Mouse (Mus musculus) neural tube, embryonic 15.5 days (tissue): ENCODE measurements around the gene Fgf12. TPM values are rescaled to one million over a fixed set of nuclear protein-coding genes. Genes with fewer than 3 reads are reported as not detected.

Source experiments
- ATAC-seq: fragments of 200-750 bp; cut with Nextera tagmentation; 2 replicates; pipeline ENCODE4 v1.8.0; 2017; ENCODE audit warnings: mild to moderate bottlenecking, moderate TSS enrichment, moderate library complexity; ENCODE audit not compliant: low FRiP score
- H3K27ac ChIP-seq: fragments of 300-500 bp; sonication (generic); replicated peaks from 2 replicates; pipeline ENCODE4 v1.5.1; 2015; ENCODE audit warnings: mild to moderate bottlenecking, inconsistent platforms
- H3K27me3 ChIP-seq: fragments of 300-500 bp; sonication (generic); replicated peaks from 2 replicates; pipeline ENCODE4 v1.6.1; 2015; ENCODE audit warnings: inconsistent platforms
- H3K36me3 ChIP-seq: fragments of 300-500 bp; sonication (generic); 2 replicates; pipeline ENCODE4 v1.6.1; 2015; ENCODE audit warnings: inconsistent platforms
- H3K4me1 ChIP-seq: fragments of 300-500 bp; sonication (generic); 2 replicates; pipeline ENCODE4 v1.6.1; 2015; ENCODE audit warnings: inconsistent platforms
- H3K4me2 ChIP-seq: fragments of 300-500 bp; sonication (generic); 2 replicates; pipeline ENCODE4 v1.6.1; 2015; ENCODE audit warnings: inconsistent platforms, mild to moderate bottlenecking, moderate library complexity
- H3K4me3 ChIP-seq: fragments of 300-500 bp; sonication (generic); replicated peaks from 2 replicates; pipeline ENCODE4 v1.5.1; 2015; ENCODE audit warnings: mild to moderate bottlenecking, inconsistent platforms
- H3K9ac ChIP-seq: fragments of 300-500 bp; sonication (generic); replicated peaks from 2 replicates; pipeline ENCODE4 v1.6.1; 2015; ENCODE audit warnings: mild to moderate bottlenecking, inconsistent platforms
- H3K9me3 ChIP-seq: fragments of 300-500 bp; sonication (generic); replicated peaks from 2 replicates; pipeline ENCODE4 v1.6.1; 2016; ENCODE audit warnings: inconsistent platforms
- WGBS: fragments of 180-500 bp; shearing (Covaris S2); methylation state at CpG from one replicate; pipeline ENCODE4 v1.1.7; 2015; ENCODE audit warnings: mixed read lengths; 5-methylcytosine and 5-hydroxymethylcytosine counted together
- polyA plus RNA-seq: library from polyadenylated mRNA; unstranded; fragments of >200 nt; fragmentation: Nextera tagmentation; extraction: Ambion mirVana; gene quantifications from 2 replicates; pipeline ENCODE4 v1.2.1, GENCODE M21; 2015

Gene Fgf12
- polyA plus RNA-seq: 62.3 and 72.5 TPM in 2 replicates

DNA sequence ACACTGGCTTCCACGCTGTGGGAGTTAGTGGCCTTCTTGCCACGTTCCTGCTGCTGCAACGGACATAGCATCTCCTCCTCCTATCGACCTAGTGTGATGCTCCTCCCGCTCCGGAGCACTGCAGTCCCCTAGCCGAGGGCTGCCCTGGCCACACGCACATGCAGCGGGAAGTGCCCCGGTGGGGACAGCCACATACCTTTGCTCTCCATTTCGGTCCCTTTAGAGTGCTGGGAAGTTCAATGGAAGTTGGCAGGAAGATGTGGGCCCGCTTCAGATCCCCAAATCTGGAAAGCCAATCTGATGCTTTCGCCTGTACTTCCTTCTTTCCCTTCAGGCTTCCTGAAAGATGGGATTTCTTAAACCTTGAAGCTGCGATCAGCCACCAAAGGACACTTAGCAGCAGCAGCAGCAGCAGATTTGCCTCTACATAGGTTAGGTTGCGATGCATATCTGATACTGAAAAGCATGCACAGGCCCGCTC is at the start of gene Fgf12:
Fgf12 (minus strand) TSS at position 431 of the 481 bp plus-strand sequence.
- peaks cover 7% of the 10 kb centered on the region for H3K4me1 ChIP-seq
- under 1% methylated on average over 16 of the region's 16 CpGs for WGBS
- H3K27ac ChIP-seq: peak within 1 kb of the TSS; percentile 87
- no peaks in the 10 kb centered on the region for H3K36me3 ChIP-seq
- H3K4me3 ChIP-seq: peak within 1 kb of the TSS; percentile 63
- peak within 1 kb of the TSS; percentile 74 for H3K9ac ChIP-seq
- H3K9me3 ChIP-seq: no peaks in the 10 kb centered on the region
- no peaks in the 10 kb centered on the region for H3K27me3 ChIP-seq
- ATAC-seq: peak; percentile 77
- peak within 1 kb of the TSS; percentile 77 for H3K4me2 ChIP-seq

DNA sequence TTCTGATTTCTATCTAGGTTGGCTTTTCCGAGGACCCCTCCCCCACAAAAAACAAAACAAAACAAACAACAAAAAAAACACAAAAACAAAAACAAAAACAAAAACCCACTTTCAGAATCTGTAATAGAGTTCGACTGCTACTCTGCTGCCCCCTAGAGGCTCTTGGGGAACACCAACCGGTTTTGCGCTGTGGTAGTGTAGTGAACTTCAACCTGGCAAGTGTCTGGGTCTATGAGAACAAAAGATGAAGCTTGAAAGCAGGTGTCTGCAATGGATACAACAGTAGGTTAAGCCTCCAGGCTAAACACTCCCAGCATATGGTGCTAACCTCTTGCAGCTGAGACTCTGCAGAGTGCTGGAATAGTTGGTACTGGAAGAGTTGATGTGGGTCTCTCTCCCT is 40.2 kb upstream of the Fgf12 start:
- Histone ChIP-seq H3K9ac (no peak overlapping the region), H3K27ac (no peak overlapping the region), H3K36me3 (no peaks in the 10 kb centered on the region), H3K9me3 (no peaks in the 10 kb centered on the region), H3K27me3 (no peaks in the 10 kb centered on the region), H3K4me3 (no peak overlapping the region), H3K4me1 (no peaks in the 10 kb centered on the region), H3K4me2 (no peak overlapping the region)
- WGBS: 7% methylated on average over 4 of the region's 4 CpGs
- ATAC-seq: no peak

DNA sequence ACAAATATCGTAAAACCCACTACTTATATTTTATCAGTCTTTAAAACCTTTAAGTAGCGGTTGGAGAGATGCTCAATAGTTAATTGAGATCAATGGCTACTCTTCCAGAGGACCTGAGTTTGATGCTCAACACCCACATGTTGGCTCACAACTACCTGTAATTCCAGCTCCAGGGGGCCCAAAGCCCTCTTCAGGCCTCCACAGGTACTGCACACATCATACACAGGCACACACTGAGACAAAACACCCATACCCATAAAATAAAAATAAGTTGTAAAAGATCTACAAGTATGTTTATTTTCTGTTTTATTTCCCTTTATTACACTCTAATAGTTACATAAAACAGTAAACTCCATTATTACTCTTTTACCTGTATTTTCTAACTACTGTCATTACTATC is 17.4 kb upstream of the Fgf12 start:
- Histone ChIP-seq H3K4me3 (no peak overlapping the region), H3K36me3 (no peaks in the 10 kb centered on the region), H3K9me3 (no peaks in the 10 kb centered on the region), H3K9ac (no peak overlapping the region), H3K27me3 (no peaks in the 10 kb centered on the region), H3K4me1 (no peaks in the 10 kb centered on the region), H3K27ac (no peak overlapping the region), H3K4me2 (no peak overlapping the region)
- 94% methylated on average over 2 of the region's 2 CpGs for WGBS
- no peak for ATAC-seq

DNA sequence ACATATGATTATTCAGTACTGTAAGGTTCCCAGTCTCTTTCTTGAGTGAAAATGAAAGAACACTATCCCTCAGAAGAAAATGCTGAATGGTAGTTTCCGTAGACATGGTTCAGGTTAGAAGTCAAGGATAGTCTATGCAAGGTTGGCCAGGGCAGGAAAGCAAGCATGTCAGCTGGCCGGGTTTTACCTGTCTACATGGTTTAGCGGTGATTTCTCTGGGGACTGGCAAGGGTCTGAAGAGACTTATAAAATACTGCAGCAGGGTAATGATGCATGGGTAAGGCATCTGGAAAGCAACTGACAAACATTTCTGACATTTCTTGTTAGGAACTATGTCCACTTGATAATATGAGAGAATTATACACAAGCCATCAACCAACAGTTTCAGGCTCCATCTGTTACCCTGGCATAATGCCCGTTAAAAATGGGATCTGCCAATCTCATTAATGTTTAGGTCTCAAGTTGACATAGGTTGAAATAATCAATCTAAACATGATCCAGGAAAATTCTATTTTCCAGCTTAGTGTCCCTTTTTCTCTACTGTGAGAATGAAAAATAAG is 8.6 kb upstream of the Fgf12 start:
- Histone ChIP-seq H3K27me3 (no peaks in the 10 kb centered on the region), H3K4me2 (no peak overlapping the region), H3K9ac (no peak overlapping the region), H3K27ac (no peak overlapping the region), H3K36me3 (no peaks in the 10 kb centered on the region), H3K4me3 (no peak overlapping the region), H3K4me1 (no peaks in the 10 kb centered on the region), H3K9me3 (no peaks in the 10 kb centered on the region)
- WGBS: 74% methylated on average over 4 of the region's 4 CpGs
- ATAC-seq: no peak

DNA sequence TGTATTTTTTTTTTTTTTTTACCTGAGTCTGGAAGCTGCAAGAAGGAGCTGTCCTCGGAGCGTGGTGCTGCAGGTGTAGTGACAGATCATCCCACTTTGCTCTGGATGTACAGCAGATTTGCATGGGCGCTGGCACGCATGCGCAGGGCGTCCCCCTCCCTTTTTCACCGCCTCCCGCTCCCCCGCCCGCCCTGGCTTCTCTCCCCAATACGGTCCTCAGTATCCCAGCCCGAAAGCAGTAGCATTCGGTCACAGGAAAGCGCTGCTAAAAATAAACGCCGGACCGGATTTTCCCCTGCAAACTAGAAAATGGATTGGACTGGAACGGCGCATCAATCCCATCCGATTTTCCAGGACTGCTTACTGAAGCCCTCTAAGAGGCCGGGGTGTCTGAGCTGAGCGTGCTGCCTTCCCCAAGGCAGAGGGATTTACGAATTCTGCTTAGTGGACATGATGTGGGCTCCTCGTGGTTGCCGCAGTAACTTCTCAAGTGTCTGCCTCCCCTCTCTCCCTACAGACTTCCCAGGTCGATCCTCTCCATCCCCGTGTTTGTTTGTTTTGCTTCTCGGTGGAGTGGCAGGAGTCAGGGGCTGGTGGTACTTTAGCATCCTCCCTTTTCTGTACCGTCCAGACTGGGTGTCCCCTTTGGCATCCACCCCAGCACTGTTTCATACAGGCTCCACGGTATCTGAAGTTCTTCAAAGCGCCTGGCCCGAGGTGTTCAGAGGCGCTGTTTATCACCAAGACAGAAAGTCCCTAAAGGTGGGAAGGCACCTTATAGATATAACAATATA is 453 bp upstream of the Fgf12 start:
- H3K9ac ChIP-seq: peak overlapping the region; percentile 74
- WGBS: under 1% methylated on average over 33 of the region's 33 CpGs
- peaks cover 7% of the 10 kb centered on the region for H3K4me1 ChIP-seq
- no peaks in the 10 kb centered on the region for H3K27me3 ChIP-seq
- peak overlapping the region; percentile 77 for H3K4me2 ChIP-seq
- H3K9me3 ChIP-seq: no peaks in the 10 kb centered on the region
- ATAC-seq: peak; percentile 98
- no peaks in the 10 kb centered on the region for H3K36me3 ChIP-seq
- H3K27ac ChIP-seq: peak overlapping the region; percentile 87
- H3K4me3 ChIP-seq: peak overlapping the region; percentile 63

DNA sequence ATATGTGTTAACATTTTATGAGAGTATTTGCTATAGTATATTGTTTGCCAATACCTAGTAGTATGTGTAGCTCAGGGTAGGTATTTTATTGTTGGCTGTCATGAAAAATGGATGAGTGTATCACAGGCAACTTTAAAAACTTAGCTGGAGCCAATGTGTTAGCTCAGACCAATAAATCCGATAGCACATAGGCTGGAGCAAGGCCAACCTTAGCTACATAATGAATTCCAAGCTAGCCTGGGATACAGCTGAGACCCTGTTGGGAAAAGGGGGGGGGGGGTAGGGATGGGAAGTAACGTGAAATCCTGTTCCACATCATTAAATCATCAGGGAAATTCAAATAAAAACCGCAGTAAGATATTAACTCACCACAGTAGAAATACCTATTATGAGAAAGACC is 18.4 kb downstream of the Fgf12 start:
- WGBS: 62% methylated on average over 3 of the region's 3 CpGs
- Histone ChIP-seq H3K36me3 (no peaks in the 10 kb centered on the region), H3K4me1 (no peaks in the 10 kb centered on the region), H3K4me3 (no peak overlapping the region), H3K4me2 (no peak overlapping the region), H3K9me3 (no peaks in the 10 kb centered on the region), H3K27ac (no peak overlapping the region), H3K9ac (no peak overlapping the region), H3K27me3 (no peaks in the 10 kb centered on the region)
- ATAC-seq: no peak

DNA sequence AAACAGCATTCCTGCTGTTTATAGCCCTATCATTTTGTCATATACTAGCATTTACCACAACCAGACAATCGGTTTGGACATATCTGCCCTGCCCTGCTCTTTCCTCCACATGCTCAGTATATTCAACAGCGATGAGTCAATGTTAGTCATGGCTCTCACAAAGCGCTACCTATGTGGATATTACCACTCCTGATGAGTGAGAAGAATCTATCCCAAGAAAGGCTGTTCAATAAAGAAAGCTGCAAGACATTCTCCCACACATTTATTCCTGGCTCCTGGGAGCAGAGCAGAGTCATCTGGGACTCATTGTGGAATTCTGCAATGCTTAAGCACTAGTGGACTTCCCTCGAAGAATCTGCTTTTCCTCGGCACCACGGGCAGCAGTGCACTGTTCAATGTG is 26.1 kb downstream of the Fgf12 start:
- no peak overlapping the region for H3K27ac ChIP-seq
- no peak for ATAC-seq
- H3K4me3 ChIP-seq: no peak overlapping the region
- no peaks in the 10 kb centered on the region for H3K4me1 ChIP-seq
- no peak overlapping the region for H3K4me2 ChIP-seq
- no peak overlapping the region for H3K9ac ChIP-seq
- WGBS: 88% methylated on average over 6 of the region's 6 CpGs
- no peaks in the 10 kb centered on the region for H3K27me3 ChIP-seq
- H3K9me3 ChIP-seq: no peaks in the 10 kb centered on the region
- no peaks in the 10 kb centered on the region for H3K36me3 ChIP-seq

DNA sequence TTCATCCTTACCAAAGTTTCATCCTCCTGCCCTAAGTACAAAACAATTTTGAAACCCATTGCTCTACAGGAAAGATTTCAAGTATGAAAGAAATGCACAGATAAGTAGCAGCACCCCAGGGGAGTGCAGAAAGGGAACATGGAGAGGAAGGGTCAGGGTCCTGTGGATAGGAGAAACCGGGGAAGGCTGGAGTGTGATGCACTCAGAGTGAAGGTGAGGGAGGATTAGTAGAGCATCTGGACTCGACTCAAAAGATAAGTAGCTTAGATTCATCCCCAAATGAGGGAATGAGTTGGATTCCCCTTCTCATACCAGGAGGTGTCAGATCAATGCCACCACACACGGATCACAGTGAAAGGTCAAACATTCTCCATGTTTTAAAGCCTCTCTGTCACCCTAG is 46.2 kb downstream of the Fgf12 start:
- H3K9me3 ChIP-seq: no peaks in the 10 kb centered on the region
- H3K4me2 ChIP-seq: no peak overlapping the region
- H3K9ac ChIP-seq: no peak overlapping the region
- no peaks in the 10 kb centered on the region for H3K27me3 ChIP-seq
- H3K27ac ChIP-seq: no peak overlapping the region
- H3K36me3 ChIP-seq: no peaks in the 10 kb centered on the region
- no peak overlapping the region for H3K4me3 ChIP-seq
- WGBS: 84% methylated on average over 3 of the region's 3 CpGs
- no peaks in the 10 kb centered on the region for H3K4me1 ChIP-seq
- ATAC-seq: no peak

DNA sequence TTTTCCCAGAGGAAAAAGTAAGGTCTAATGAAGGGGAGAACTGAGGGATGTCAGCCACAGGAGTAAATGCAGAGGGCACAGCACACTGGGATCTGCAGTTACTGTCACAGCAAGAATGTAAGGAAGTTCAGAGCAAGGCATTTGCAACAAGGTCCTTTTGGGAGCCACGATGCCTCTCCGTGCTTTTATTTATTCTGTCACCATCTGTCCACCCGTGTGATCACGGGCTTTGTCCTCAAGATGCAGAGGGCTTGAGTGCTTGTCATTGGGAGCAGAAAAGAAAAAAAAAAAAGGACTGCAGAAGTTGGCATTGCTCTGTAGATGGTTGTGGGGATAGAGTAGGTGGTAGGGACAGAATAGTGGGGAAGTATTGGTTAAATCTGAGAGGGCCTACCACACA is 52.5 kb downstream of the Fgf12 start:
- no peaks in the 10 kb centered on the region for H3K9me3 ChIP-seq
- no peaks in the 10 kb centered on the region for H3K4me1 ChIP-seq
- no peaks in the 10 kb centered on the region for H3K27me3 ChIP-seq
- 63% methylated on average over 4 of the region's 4 CpGs for WGBS
- no peak overlapping the region for H3K4me2 ChIP-seq
- no peak overlapping the region for H3K27ac ChIP-seq
- no peaks in the 10 kb centered on the region for H3K36me3 ChIP-seq
- H3K9ac ChIP-seq: no peak overlapping the region
- H3K4me3 ChIP-seq: no peak overlapping the region
- no peak for ATAC-seq

DNA sequence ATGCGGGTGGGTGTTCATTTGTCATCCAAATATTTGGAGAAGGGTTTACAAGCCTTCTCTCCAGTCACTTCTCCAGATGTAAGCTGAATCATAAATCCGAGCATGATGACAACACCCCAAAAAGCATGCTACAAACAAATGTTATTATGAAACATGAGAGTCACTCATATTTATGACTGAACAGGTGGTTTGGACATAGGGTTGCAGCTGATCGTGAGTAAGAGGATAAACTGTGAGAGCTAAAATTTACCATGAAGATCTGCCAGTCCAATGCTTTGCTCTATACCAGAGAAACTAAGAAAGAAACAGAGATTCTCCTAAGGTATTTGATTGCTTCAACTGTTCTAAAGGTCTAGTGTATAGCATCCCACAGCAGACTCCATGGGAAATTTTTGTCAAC is 56.0 kb downstream of the Fgf12 start:
- no peak overlapping the region for H3K4me3 ChIP-seq
- no peak overlapping the region for H3K9ac ChIP-seq
- no peaks in the 10 kb centered on the region for H3K27me3 ChIP-seq
- H3K27ac ChIP-seq: no peak overlapping the region
- 90% methylated on average over 3 of the region's 3 CpGs for WGBS
- no peaks in the 10 kb centered on the region for H3K9me3 ChIP-seq
- H3K4me2 ChIP-seq: no peak overlapping the region
- peaks cover 12% of the 10 kb centered on the region for H3K4me1 ChIP-seq
- H3K36me3 ChIP-seq: no peaks in the 10 kb centered on the region
- no peak for ATAC-seq

DNA sequence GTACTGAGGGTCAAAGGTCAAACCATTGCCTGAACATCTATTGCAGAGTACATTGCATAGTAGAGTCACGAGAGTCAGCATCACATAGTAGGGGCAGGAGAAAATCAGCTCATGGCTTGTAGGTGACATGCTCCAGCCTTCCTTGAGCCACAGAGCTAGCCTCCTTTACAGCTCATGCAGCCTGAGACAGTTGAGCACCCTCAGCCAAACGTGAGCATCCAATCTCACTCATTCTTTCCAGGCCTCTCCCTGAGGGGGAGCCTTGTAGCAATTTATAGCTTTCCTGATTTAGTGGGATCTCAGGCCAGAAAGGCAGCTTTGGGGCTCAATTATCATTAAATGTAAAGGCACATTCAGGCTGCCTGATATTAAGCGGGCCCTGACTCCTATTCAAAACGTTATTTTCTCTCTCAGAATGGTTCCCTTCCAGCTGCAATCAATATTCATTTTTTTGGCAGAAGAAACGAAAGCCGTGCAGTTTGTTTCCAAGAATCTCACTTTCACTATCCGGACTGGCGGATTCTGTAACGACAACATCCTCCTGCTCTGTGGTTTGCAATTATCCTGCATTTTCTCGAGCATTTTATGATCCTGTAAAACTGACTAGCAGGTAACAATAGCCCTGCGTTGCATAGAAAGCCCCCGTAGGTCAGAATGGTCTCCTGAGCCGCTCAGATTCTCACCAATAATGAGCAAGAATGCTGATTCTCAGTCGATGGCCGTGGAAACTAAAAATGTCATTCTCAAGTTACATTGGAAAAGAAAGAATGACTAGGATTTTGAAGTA is 58.6 kb downstream of the Fgf12 start:
- Histone ChIP-seq H3K4me3 (no peak overlapping the region), H3K4me1 (peaks cover 12% of the 10 kb centered on the region), H3K9ac (no peak overlapping the region), H3K9me3 (no peaks in the 10 kb centered on the region), H3K27ac (peak overlapping the region; percentile 78), H3K4me2 (peak overlapping the region; percentile 46), H3K27me3 (no peaks in the 10 kb centered on the region), H3K36me3 (no peaks in the 10 kb centered on the region)
- 18% methylated on average over 15 of the region's 15 CpGs for WGBS
- peak; percentile 65 for ATAC-seq
